Mouse (Mus musculus) cerebellum, adult 2 months (tissue): Measurements from ENCODE around the gene 2010111I01Rik. TPM values are rescaled to one million over a fixed set of nuclear protein-coding genes. Genes with fewer than 3 reads are reported as not detected.

ENCODE experiments used
- DNase-seq, 2 experiments: peaks; one replicate each; pipeline ENCODE4 v3.0.0; 2021
- H3K27ac ChIP-seq: fragments of 200-500 bp; 2 replicates; pipeline ENCODE4 v1.5.1; 2012; ENCODE audit warnings: low read length, control low read depth, inconsistent platforms; ENCODE audit not compliant: insufficient read depth
- H3K27me3 ChIP-seq: fragments of 200-500 bp; 2 replicates; pipeline ENCODE4 v1.6.1; 2012; ENCODE audit warnings: inconsistent platforms, mild to moderate bottlenecking, low read length, moderate library complexity; ENCODE audit not compliant: control insufficient read depth, insufficient read depth
- H3K4me1 ChIP-seq: fragments of 200-500 bp; 2 replicates; pipeline ENCODE4 v1.6.1; 2011; ENCODE audit warnings: low read length; ENCODE audit not compliant: control insufficient read depth, insufficient read depth
- H3K4me3 ChIP-seq: fragments of 200-500 bp; replicated peaks from 2 replicates; pipeline ENCODE3; 2011; ENCODE audit warnings: mild to moderate bottlenecking, low read depth, low read length, control low read depth; ENCODE audit not compliant: insufficient read depth
- CTCF ChIP-seq: fragments of 200-500 bp; IDR thresholded peaks from 2 replicates; pipeline ENCODE4 v1.5.1; 2011; ENCODE audit warnings: low read depth, mild to moderate bottlenecking, control low read depth, low read length, moderate library complexity, borderline replicate concordance; ENCODE audit not compliant: insufficient read depth
- POLR2A ChIP-seq: fragments of 200-500 bp; IDR thresholded peaks from 2 replicates; pipeline ENCODE4 v1.6.1; 2011; ENCODE audit warnings: low read length, control low read depth, borderline replicate concordance; ENCODE audit not compliant: insufficient read depth
- WGBS: fragments of 180-500 bp; shearing (Covaris S2); methylation state at CpG from one replicate; pipeline ENCODE4 v1.1.7; 2018; 5-methylcytosine and 5-hydroxymethylcytosine counted together
- polyA plus RNA-seq: library from polyadenylated mRNA; depleted of rRNA; stranded (reverse); fragments of >200 nt; gene quantifications from 2 replicates; pipeline ENCODE4 v1.2.3, GENCODE M21; 2012

The 2010111I01Rik gene
- polyA plus RNA-seq, 1 experiment: 126 TPM

- WGBS: 56% methylated on average over 13 of the region's 13 CpGs
- H3K27ac ChIP-seq: no peak overlapping the region
Observed at GRCm38 (mm10) chr13:63171347-63172096, 206.8 kb downstream of the 2010111I01Rik start.

GRCm38 (mm10) chr13:63172097-63172445, 207.4 kb downstream of the 2010111I01Rik start:
- WGBS: 88% methylated on average over 3 of the region's 3 CpGs
- H3K27me3 ChIP-seq: no peaks in the 10 kb centered on the region
- peaks cover 11% of the 10 kb centered on the region for H3K4me1 ChIP-seq
- TF ChIP-seq POLR2A: no peak
- TF ChIP-seq CTCF: no peak
- no peak for DNase-seq
- no peak overlapping the region for H3K4me3 ChIP-seq
- no peak overlapping the region for H3K27ac ChIP-seq

More at GRCm38 (mm10) chr13:63171347-63172096, 206.8 kb downstream of the 2010111I01Rik start:
- Histone ChIP-seq H3K4me3 (no peak overlapping the region), H3K4me1 (peaks cover 6% of the 10 kb centered on the region), H3K27me3 (no peaks in the 10 kb centered on the region)
- TF ChIP-seq POLR2A: no peak
- no peak for TF ChIP-seq CTCF
- peak; percentile 40 for DNase-seq

GRCm38 (mm10) chr13:63174252-63175020, 209.7 kb downstream of the 2010111I01Rik start:
- Histone ChIP-seq H3K4me1 (peaks cover 22% of the 10 kb centered on the region), H3K27me3 (no peaks in the 10 kb centered on the region), H3K4me3 (no peak overlapping the region), H3K27ac (no peak overlapping the region)
- DNase-seq: no peak
- 87% methylated on average over 6 of the region's 6 CpGs for WGBS
- TF ChIP-seq CTCF: no peak
- no peak for TF ChIP-seq POLR2A

- WGBS: 19% methylated on average over 4 of the region's 4 CpGs
- Histone ChIP-seq H3K4me1 (peaks cover 22% of the 10 kb centered on the region), H3K4me3 (no peak overlapping the region), H3K27ac (no peak overlapping the region), H3K27me3 (no peaks in the 10 kb centered on the region)
- peak; percentile 30 to 56 for DNase-seq
- TF ChIP-seq CTCF (no peak), POLR2A (no peak)
Observed at GRCm38 (mm10) chr13:63176131-63176530, 211.4 kb downstream of the 2010111I01Rik start.

DNA sequence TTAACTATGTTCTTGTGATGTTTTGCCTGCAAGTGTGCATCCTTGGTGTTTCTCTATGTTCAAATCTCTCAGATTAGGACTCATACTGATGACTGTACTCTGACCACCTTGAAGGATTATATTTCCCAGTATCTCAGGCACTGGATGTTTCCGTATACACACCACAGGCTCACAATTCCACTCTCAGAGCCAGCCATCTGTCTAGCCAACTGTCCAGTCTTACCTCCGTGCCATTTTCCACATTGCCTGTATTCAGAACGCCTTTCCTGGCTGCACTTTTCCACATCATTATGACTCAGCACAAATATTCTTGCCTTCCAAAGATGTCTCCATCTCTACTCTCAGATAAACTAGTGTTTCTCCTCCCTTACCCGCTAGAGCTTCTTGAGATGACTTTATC, 212.5 kb downstream of the 2010111I01Rik start:
- TF ChIP-seq CTCF (no peak), POLR2A (no peak)
- H3K27ac ChIP-seq: no peak overlapping the region; the same call in 1 of the 2 replicates
- 25% methylated on average over 4 of the region's 4 CpGs for WGBS
- H3K4me3 ChIP-seq: no peak overlapping the region
- peaks cover 22% of the 10 kb centered on the region for H3K4me1 ChIP-seq
- H3K27me3 ChIP-seq: no peaks in the 10 kb centered on the region
- DNase-seq: peak; percentile 69 to 88

DNA sequence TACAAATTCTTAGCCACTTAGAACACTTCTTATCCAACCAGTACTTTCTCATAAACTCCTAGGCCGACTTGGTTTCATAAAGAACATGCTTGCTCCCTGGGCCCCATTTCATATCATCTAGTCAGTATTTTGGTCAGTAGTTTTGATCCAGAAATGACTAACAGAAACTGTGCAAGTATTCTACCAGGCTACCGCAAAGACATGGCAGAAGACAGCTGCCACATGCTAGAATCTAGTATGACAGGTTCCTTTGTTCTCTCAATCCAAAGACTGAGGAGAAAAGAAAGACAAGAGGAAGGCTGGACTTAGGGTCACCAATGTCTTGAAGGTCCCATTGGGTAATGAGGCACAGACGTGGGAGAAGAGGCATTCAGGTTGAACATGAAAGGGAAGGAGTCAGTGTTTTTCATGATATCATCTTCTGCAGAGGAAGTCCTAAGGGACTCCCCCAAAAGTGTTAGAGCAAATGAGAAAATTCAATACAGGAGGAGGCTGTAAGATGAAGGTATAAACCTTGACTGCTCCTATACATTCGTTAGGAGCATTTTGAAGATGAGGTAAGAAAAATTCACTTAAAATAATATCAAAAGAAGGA, 216.0 kb downstream of the 2010111I01Rik start:
- Histone ChIP-seq H3K27me3 (no peaks in the 10 kb centered on the region), H3K27ac (no peak overlapping the region), H3K4me1 (peaks cover 22% of the 10 kb centered on the region), H3K4me3 (no peak overlapping the region)
- WGBS: 89% methylated on average over 4 of the region's 4 CpGs
- TF ChIP-seq POLR2A (no peak), CTCF (no peak)
- DNase-seq: no peak

DNA sequence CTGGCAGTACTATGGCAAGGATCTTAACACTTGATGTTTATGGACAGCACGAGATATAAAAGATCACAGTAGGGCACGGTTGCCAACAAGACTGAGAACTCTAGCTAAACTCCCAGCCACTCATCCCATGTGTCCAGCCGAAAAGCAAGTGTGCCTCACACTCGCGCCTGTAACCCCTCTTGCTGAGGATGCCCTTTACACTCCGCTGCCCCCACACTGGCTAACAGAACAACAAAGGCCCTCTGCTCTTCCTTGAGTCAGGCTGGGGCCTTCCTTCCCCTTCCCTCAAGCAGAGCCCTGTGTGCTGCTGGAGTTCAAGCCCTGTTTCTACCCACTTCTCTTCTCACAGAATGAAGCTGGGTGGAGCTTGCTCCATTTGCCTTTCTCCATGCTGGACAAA, 220.3 kb downstream of the 2010111I01Rik start:
- peaks cover 3% of the 10 kb centered on the region; the same call in 1 of the 2 replicates for H3K4me1 ChIP-seq
- TF ChIP-seq CTCF (no peak), POLR2A (no peak)
- no peak overlapping the region for H3K4me3 ChIP-seq
- 66% methylated on average over 6 of the region's 6 CpGs for WGBS
- no peaks in the 10 kb centered on the region for H3K27me3 ChIP-seq
- no peak overlapping the region for H3K27ac ChIP-seq
- DNase-seq: no peak
